Mouse (Mus musculus) erythroblast, embryonic 14.5 days (primary cell): Measurements from ENCODE around the gene Pdzrn3.

ENCODE experiments used
- GATA1 ChIP-seq: IDR thresholded peaks from 2 replicates; pipeline ENCODE4 v1.6.1; 2012; ENCODE audit warnings: low read length, inconsistent platforms, mixed read lengths
- TAL1 ChIP-seq: IDR thresholded peaks from 3 replicates; pipeline ENCODE4 v1.6.1; 2012; ENCODE audit warnings: low read length, inconsistent platforms, mixed read lengths

GRCm38 (mm10) chr6:101291944-101292343 lies 85.8 kb downstream of the Pdzrn3 start:
- TF ChIP-seq GATA1 (no peak), TAL1 (no peak)
